In the genomic region with DNA sequence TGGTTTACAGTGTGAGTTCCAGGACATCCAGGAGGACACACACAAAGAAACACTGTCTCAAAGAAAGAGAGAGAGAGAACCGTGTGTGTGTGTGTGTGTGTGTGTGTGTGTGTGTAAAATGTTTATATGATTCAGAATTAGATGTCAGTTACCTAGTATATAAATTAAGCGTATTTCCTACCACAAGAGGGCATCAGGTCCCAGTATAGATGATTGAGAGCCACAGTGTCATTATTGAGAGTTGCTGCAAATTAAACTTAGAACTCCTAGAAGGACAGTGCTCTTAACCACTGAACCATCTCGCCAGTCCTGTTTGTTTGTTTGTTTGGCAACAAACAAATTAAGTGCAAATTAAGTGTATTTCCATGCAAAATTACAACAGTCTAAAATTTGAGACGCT, we compare ENCODE assay signal across 13 mouse cellular contexts. TPM values are rescaled to one million over a fixed set of nuclear protein-coding genes. Genes with fewer than 3 reads are reported as not detected.
DNase-seq lines count a peak whose midpoint lies in the region; ATAC-seq and TF ChIP-seq lines count a peak whose summit lies in the region.
"Had no signal": no experiment of that assay in that cellular context is flagged by ENCODE, and none has a peak within 500 bp of the region (broad histone marks: within the 10 kb centered on the region; RNA-seq: fewer than 3 reads in every experiment).

No protein-coding gene starts in this region.

- no peak overlapping the region for H3K4me2 ChIP-seq in lung, embryonic 14.5 days

- peak; percentile 5; the same call in 1 of the 2 replicates for TF ChIP-seq CTCF in gastrocnemius, adult 2 months (IDR thresholded peaks at IDR 0.05)
- peak; percentile 33; the same call in 1 of the 2 replicates for TF ChIP-seq CTCF in lung, embryonic 14.5 days (IDR thresholded peaks at IDR 0.05; ENCODE audit: low read depth)
- TF ChIP-seq CTCF in E14TG2a.4 (conservative IDR thresholded peaks at IDR 0.05; ENCODE audit: low read length) = peak; percentile 23; the same call in 1 of the 2 replicates

- no peak overlapping the region for H3K27ac ChIP-seq in gastrocnemius, adult 2 months
- no peak overlapping the region for H3K27ac ChIP-seq in lung, embryonic 14.5 days (ENCODE audit: low read depth)

- no peak overlapping the region for H3K9ac ChIP-seq in lung, embryonic 14.5 days

- no peaks in the 10 kb centered on the region for H3K9me3 ChIP-seq in lung, embryonic 14.5 days (ENCODE audit: low read depth, low read length)
- H3K9me3 ChIP-seq in E14TG2a.4 (ENCODE audit: low read length) = no peaks in the 10 kb centered on the region

- H3K27me3 ChIP-seq in lung, embryonic 14.5 days (ENCODE audit: insufficient read depth, low read length) = no peaks in the 10 kb centered on the region
- H3K27me3 ChIP-seq in E14TG2a.4 (ENCODE audit: insufficient read depth, low read length) = no peaks in the 10 kb centered on the region

- intact Hi-C loops in gastrocnemius, adult 2 months (cut with DNase I) = loop anchor here (5.0 kb wide), 1 partner anchor 35 kb away; no protein-coding TSS in a partner anchor
- intact Hi-C loops in left cerebral cortex, postnatal 14 days (cut with DNase I) = loop anchor here (5.0 kb wide), 1 partner anchor 35 kb away; no protein-coding TSS in a partner anchor

- H3K36me3 ChIP-seq in lung, embryonic 14.5 days (ENCODE audit: insufficient read depth) = peaks cover 88% of the 10 kb centered on the region
- peaks cover 86% of the 10 kb centered on the region for H3K36me3 ChIP-seq in E14TG2a.4 (ENCODE audit: insufficient read depth, low read length)

- no peak overlapping the region for H3K4me3 ChIP-seq in gastrocnemius, adult 2 months
- no peak overlapping the region for H3K4me3 ChIP-seq in lung, embryonic 14.5 days (ENCODE audit: low read depth, low read length)
- H3K4me3 ChIP-seq in E14TG2a.4 (replicated peaks; ENCODE audit: low read length) = no peak overlapping the region

- WGBS in lung, embryonic 14.5 days = 86% methylated on average over 4 of the region's 4 CpGs

- H3K4me1 ChIP-seq in lung, embryonic 14.5 days (ENCODE audit: insufficient read depth) = no peaks in the 10 kb centered on the region
- H3K4me1 ChIP-seq in E14TG2a.4 (replicated peaks; ENCODE audit: low read depth, low read length) = no peaks in the 10 kb centered on the region

- DNase-seq in gastrocnemius, adult 2 months = no peak
- no peak for DNase-seq in gastrocnemius, adult 8-10 months (ENCODE audit: low spot score in 2 of 2)
- peak; percentile 21 for DNase-seq in lung, embryonic 14.5 days
- no peak for DNase-seq in lung, adult 18-20 months
- DNase-seq in c-Kit-positive CD71-positive TER-119-negative erythroid progenitor cells, embryonic 14.5 days (ENCODE audit: low read depth) = peak; percentile 25
- DNase-seq in neural tube, embryonic 10.5 days (ENCODE audit: extremely low spot score, low spot score) = no peak
- DNase-seq in left cerebral cortex, postnatal 14 days (ENCODE audit: low spot score in 2 of 2) = no peak
- DNase-seq: gastrocnemius, postnatal 25 days; kidney, adult 8-10 months; layer of hippocampus, postnatal 36 days had no signal

- no peak for ATAC-seq in lung, embryonic 14.5 days (ENCODE audit: insufficient read depth)

RNA-seq across cellular contexts. Expression of a gene that starts 33.8 kb away (rescaled TPM):
- under 1 TPM; 0.11 to 0.13 TPM for total RNA-seq in gastrocnemius, adult 2 months (2021)
- total RNA-seq in gastrocnemius, adult 8-10 months (2022) = under 1 TPM in 2 of 4 experiments, not detected in 2; 0.19 to 0.75 TPM
- 0.09 TPM in 1 of 2 replicates, not detected in the other for polyA plus RNA-seq in lung, embryonic 14.5 days (2014; fragmentation: Nextera tagmentation; extraction: Ambion mirVana)
- under 1 TPM in 1 of 2 experiments, not detected in 1; 0.18 TPM for total RNA-seq in left cerebral cortex, postnatal 14 days (2021)
- total RNA-seq: heart, postnatal 25 days had no signal
- polyA plus RNA-seq: forebrain, embryonic 11.5 days had no signal

RNA-seq across cellular contexts. Expression of a gene that starts 47.2 kb away (rescaled TPM):
- total RNA-seq in gastrocnemius, adult 2 months (2021) = 1 to 10 TPM; 2.5 to 3.1 TPM
- 1 to 10 TPM; 2.1 to 2.7 (median 2.4) TPM for total RNA-seq in gastrocnemius, adult 8-10 months (2022)
- polyA plus RNA-seq in lung, embryonic 14.5 days (2014; fragmentation: Nextera tagmentation; extraction: Ambion mirVana) = 6.1 and 7.0 TPM in 2 replicates
- 10 to 100 TPM; 11.1 to 13.3 TPM for total RNA-seq in left cerebral cortex, postnatal 14 days (2021)

RNA-seq across cellular contexts. Expression of a gene that starts 47.3 kb away (rescaled TPM):
- total RNA-seq in gastrocnemius, adult 2 months (2021) = 1 to 10 TPM; 5.0 to 8.2 TPM
- total RNA-seq in gastrocnemius, adult 8-10 months (2022) = 1 to 10 TPM; 3.8 to 7.9 (median 4.9) TPM
- polyA plus RNA-seq in lung, embryonic 14.5 days (2014; fragmentation: Nextera tagmentation; extraction: Ambion mirVana) = 125 and 132 TPM in 2 replicates
- 10 to 100 TPM; 80.3 to 88.9 TPM for total RNA-seq in left cerebral cortex, postnatal 14 days (2021)

Comparison
In these comparisons a context has a peak if more than half of its experiments do, and no peak if none do; other contexts are left out.
1. DNase-seq: peak in lung, embryonic 14.5 days (single experiment) and c-Kit-positive CD71-positive TER-119-negative erythroid progenitor cells, embryonic 14.5 days (single experiment); none in gastrocnemius, adult 2 months (single experiment), gastrocnemius, adult 8-10 months (0 of 2), lung, adult 18-20 months (0 of 2), neural tube, embryonic 10.5 days (single experiment) and left cerebral cortex, postnatal 14 days (0 of 2).
2. RNA of a gene that starts 47.3 kb away (total RNA-seq): 80.3 to 88.9 TPM in left cerebral cortex, postnatal 14 days; 5.0 to 8.2 TPM in gastrocnemius, adult 2 months and 3.8 to 7.9 TPM in gastrocnemius, adult 8-10 months; every median in the first group is over 4 times any median in the second.
3. Peak in every context shown above with its lines, with median percentiles within 50 percentile points of each other: CTCF ChIP-seq.